In the genomic region with DNA sequence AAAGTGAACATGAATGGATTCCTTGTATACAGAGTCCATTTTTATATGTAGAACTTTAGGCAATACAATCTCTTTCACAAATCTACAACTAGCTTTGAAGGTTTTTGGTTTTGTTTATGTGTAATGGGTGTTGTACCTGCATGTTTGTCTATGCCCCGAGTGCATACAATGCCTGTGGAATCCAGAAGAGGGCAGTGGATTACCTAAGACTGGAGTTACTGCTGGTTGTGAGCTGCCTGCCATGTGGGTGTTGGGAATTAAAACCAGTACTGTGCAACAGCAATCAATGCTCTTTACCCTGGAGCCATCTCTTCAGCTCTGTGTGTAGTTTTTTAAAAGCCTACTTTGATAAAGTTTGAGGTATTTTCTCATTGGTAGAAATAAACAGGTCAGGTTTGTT, we compare ENCODE assay signal across 2 mouse cellular contexts.
TF ChIP-seq lines count a peak whose summit lies in the region.

No protein-coding gene starts in this region.

TF ChIP-seq in CH12.LX, 34 proteins besides CTCF, POLR2A, EP300 and RAD21:
- TF ChIP-seq ETS1 (conservative IDR thresholded peaks at IDR 0.05; ENCODE audit: low read depth, low read length), result no peak
- no peak for TF ChIP-seq MAFK (IDR thresholded peaks at IDR 0.05; ENCODE audit: insufficient replicate concordance, low read length)
- TF ChIP-seq BHLHE40 (IDR thresholded peaks at IDR 0.05; ENCODE audit: low read depth, low read length), result no peak
- TF ChIP-seq TCF12 (IDR thresholded peaks at IDR 0.05; ENCODE audit: low read depth, low read length), result no peak
- TF ChIP-seq MYC (IDR thresholded peaks at IDR 0.05; ENCODE audit: low read depth, low read length), result no peak
- TF ChIP-seq KAT2A (IDR thresholded peaks at IDR 0.05; ENCODE audit: insufficient replicate concordance, low read length), result no peak
- TF ChIP-seq NRF1 (IDR thresholded peaks at IDR 0.05; ENCODE audit: low read depth, low read length), result no peak
- no peak for TF ChIP-seq ZC3H11A (IDR thresholded peaks at IDR 0.05; ENCODE audit: low read depth, low read length)
- no peak for TF ChIP-seq HCFC1 (IDR thresholded peaks at IDR 0.05; ENCODE audit: low read depth, low read length)
- TF ChIP-seq UBTF (IDR thresholded peaks at IDR 0.05; ENCODE audit: low read depth, low read length), result no peak
- TF ChIP-seq USF2 (conservative IDR thresholded peaks at IDR 0.05; ENCODE audit: low read depth, low read length), result no peak
- no peak for TF ChIP-seq GABPA (IDR thresholded peaks at IDR 0.05; ENCODE audit: insufficient replicate concordance, low read depth, low read length)
- TF ChIP-seq MXI1 (IDR thresholded peaks at IDR 0.05; ENCODE audit: low read depth, low read length), result no peak
- no peak for TF ChIP-seq IRF4 (IDR thresholded peaks at IDR 0.05; ENCODE audit: low read depth, low read length)
- TF ChIP-seq CHD2 (IDR thresholded peaks at IDR 0.05; ENCODE audit: low read length), result no peak
- TF ChIP-seq SIN3A (IDR thresholded peaks at IDR 0.05; ENCODE audit: low read length), result no peak
- TF ChIP-seq ZMIZ1 (IDR thresholded peaks at IDR 0.05; ENCODE audit: low read depth, low read length), result no peak
- TF ChIP-seq MAZ (IDR thresholded peaks at IDR 0.05; ENCODE audit: low read depth, low read length), result no peak
- no peak for TF ChIP-seq JUN (IDR thresholded peaks at IDR 0.05; ENCODE audit: insufficient read depth, low read depth, low read length)
- no peak for TF ChIP-seq RCOR1 (conservative IDR thresholded peaks at IDR 0.05; ENCODE audit: low read depth, low read length)

TF ChIP-seq in MEL, 35 proteins besides CTCF, POLR2A, EP300 and RAD21:
- TF ChIP-seq ZNF384 (IDR thresholded peaks at IDR 0.05; ENCODE audit: low read depth, low read length) (no peak), SMC3 (IDR thresholded peaks at IDR 0.05; ENCODE audit: low read depth, low read length) (0 out of 2 replicates have a peak, but pooled peaks have one; percentile 15)
